Comparison of ENCODE assay signal across 10 mouse cellular contexts in genomic region chr1:153679147-153679546, GRCm38 (mm10). TPM values are rescaled to one million over a fixed set of nuclear protein-coding genes. Genes with fewer than 3 reads are reported as not detected.
DNase-seq lines count a peak whose midpoint lies in the region; ATAC-seq and TF ChIP-seq lines count a peak whose summit lies in the region.
"Had no signal": no experiment of that assay in that cellular context is flagged by ENCODE, and none has a peak within 500 bp of the region (broad histone marks: within the 10 kb centered on the region; RNA-seq: fewer than 3 reads in every experiment).

No protein-coding gene starts in this region.

- ATAC-seq in intestine, embryonic 15.5 days: peak; percentile 55; the same call in 1 of the 2 replicates
- no peak for ATAC-seq in intestine, postnatal 0 days
- no peak for ATAC-seq in megakaryocyte progenitor cell, adult 5-6 weeks (replicated peaks; ENCODE audit: poor library complexity)

- no peak overlapping the region for H3K27ac ChIP-seq in intestine, embryonic 15.5 days
- no peak overlapping the region for H3K27ac ChIP-seq in intestine, postnatal 0 days (ENCODE audit: low read depth, low read length)
- no peak overlapping the region for H3K27ac ChIP-seq in gastrocnemius, adult 2 months
- H3K27ac ChIP-seq: lung, embryonic 15.5 days had no signal

- no peak for TF ChIP-seq POLR2A in brain, embryonic 14.5 days (IDR thresholded peaks at IDR 0.05; ENCODE audit: borderline replicate concordance, extremely low read depth, insufficient read depth, insufficient read length, poor library complexity, severe bottlenecking)

- no peaks in the 10 kb centered on the region for H3K9me3 ChIP-seq in intestine, embryonic 15.5 days
- no peaks in the 10 kb centered on the region for H3K9me3 ChIP-seq in intestine, postnatal 0 days (ENCODE audit: control insufficient read depth)
- H3K9me3 ChIP-seq: G1E; lung, embryonic 15.5 days had no signal

- 49% methylated on average over 10 of the region's 10 CpGs for WGBS in intestine, embryonic 15.5 days
- WGBS in intestine, postnatal 0 days: 31% methylated on average over 10 of the region's 10 CpGs

- H3K4me2 ChIP-seq in intestine, embryonic 15.5 days (replicated peaks): no peak overlapping the region
- no peak overlapping the region for H3K4me2 ChIP-seq in intestine, postnatal 0 days (replicated peaks; ENCODE audit: low read depth)
- H3K4me2 ChIP-seq: lung, embryonic 15.5 days had no signal

- intact Hi-C loops in gastrocnemius, adult 2 months (cut with DNase I): loop anchor here (5.0 kb wide), 1 partner anchor 63 kb away; the partner anchor contains the start of gene Rgs16

- no peaks in the 10 kb centered on the region; the same call in 1 of the 2 replicates for H3K27me3 ChIP-seq in intestine, embryonic 15.5 days (replicated peaks)
- no peaks in the 10 kb centered on the region for H3K27me3 ChIP-seq in intestine, postnatal 0 days (replicated peaks; ENCODE audit: control insufficient read depth, insufficient read depth, low read length)
- H3K27me3 ChIP-seq: lung, embryonic 15.5 days had no signal

- DNase-seq in brain, embryonic 14.5 days (ENCODE audit: low read depth): peak; percentile 54
- DNase-seq in gastrocnemius, adult 2 months: peak; percentile 75
- DNase-seq in layer of hippocampus, postnatal 10 days (ENCODE audit: low spot score in 2 of 2): peak; percentile 47 to 51
- peak; percentile 65 for DNase-seq in lung, postnatal 25 days (ENCODE audit: low spot score)
- DNase-seq in MN1 (ENCODE audit: low spot score): no peak

- no peaks in the 10 kb centered on the region for H3K36me3 ChIP-seq in intestine, embryonic 15.5 days
- no peaks in the 10 kb centered on the region for H3K36me3 ChIP-seq in intestine, postnatal 0 days (ENCODE audit: control insufficient read depth, insufficient read depth)
- H3K36me3 ChIP-seq: G1E; lung, embryonic 15.5 days had no signal

- TF ChIP-seq CTCF in intestine, postnatal 0 days (IDR thresholded peaks at IDR 0.05; ENCODE audit: low read depth): no peak
- no peak for TF ChIP-seq CTCF in brain, embryonic 14.5 days (IDR thresholded peaks at IDR 0.05; ENCODE audit: borderline replicate concordance, extremely low read depth, insufficient read depth, insufficient read length)
- no peak for TF ChIP-seq CTCF in gastrocnemius, adult 2 months (IDR thresholded peaks at IDR 0.05)

- H3K4me3 ChIP-seq in intestine, embryonic 15.5 days (replicated peaks): no peak overlapping the region
- no peak overlapping the region for H3K4me3 ChIP-seq in intestine, postnatal 0 days (ENCODE audit: low read depth, low read length)
- H3K4me3 ChIP-seq in gastrocnemius, adult 2 months: peak overlapping the region; percentile 11; the same call in 1 of the 2 replicates
- H3K4me3 ChIP-seq: lung, embryonic 15.5 days had no signal

- 0 out of 2 replicates have a peak, but pooled peaks cover 4% of the 10 kb centered on the region for H3K4me1 ChIP-seq in intestine, embryonic 15.5 days (replicated peaks)
- H3K4me1 ChIP-seq in intestine, postnatal 0 days (replicated peaks; ENCODE audit: control insufficient read depth, insufficient read depth, low read length): no peaks in the 10 kb centered on the region
- H3K4me1 ChIP-seq: lung, embryonic 15.5 days had no signal

- no peak overlapping the region for H3K9ac ChIP-seq in intestine, embryonic 15.5 days
- H3K9ac ChIP-seq in intestine, postnatal 0 days (ENCODE audit: low read depth, low read length): no peak overlapping the region
- H3K9ac ChIP-seq: lung, embryonic 15.5 days had no signal

RNA-seq across cellular contexts. Expression of gene Rgs8, which starts 26.3 kb away (rescaled TPM):
- polyA plus RNA-seq in intestine, embryonic 15.5 days (2015; fragmentation: Nextera tagmentation; extraction: Ambion mirVana): 0.23 and 0.37 TPM in 2 replicates
- polyA plus RNA-seq in intestine, postnatal 0 days (2015; fragmentation: Nextera tagmentation; extraction: Ambion mirVana): 0.07 and 0.17 TPM in 2 replicates
- 31.1 and 46.2 TPM in 2 replicates for polyA plus RNA-seq in brain, embryonic 14.5 days (2012; rRNA removed)
- not detected for total RNA-seq in gastrocnemius, adult 2 months (2021)
- 10 to 100 TPM; 31.1 TPM for total RNA-seq in layer of hippocampus, postnatal 10 days (2021)
- 0.17 and 1.1 TPM in 2 replicates for total RNA-seq in megakaryocyte progenitor cell, adult 5-6 weeks (2015)
- 0.25 and 0.37 TPM in 2 replicates for total RNA-seq in megakaryocyte progenitor cell, adult 5-6 weeks (2017)
- polyA plus RNA-seq: G1E had no signal

Comparison
In these comparisons a context has a peak if more than half of its experiments do, and no peak if none do; other contexts are left out.
1. RNA of gene Rgs8, which starts 26.3 kb away (total RNA-seq): 31.1 TPM in layer of hippocampus, postnatal 10 days; 0.17 to 1.1 TPM in megakaryocyte progenitor cell, adult 5-6 weeks and not detected in gastrocnemius, adult 2 months; every median in the first group is over 10 times any median in the second.